Mouse (Mus musculus) limb, embryonic 14.5 days (tissue): Measurements from ENCODE around the gene Eva1c. TPM values are rescaled to one million over a fixed set of nuclear protein-coding genes. Genes with fewer than 3 reads are reported as not detected.

ENCODE experiments used
- ATAC-seq: fragments of 200-750 bp; cut with Nextera tagmentation; 2 replicates; pipeline ENCODE4 v1.8.0; 2017; ENCODE audit warnings: low read depth, moderate number of reproducible peaks, moderate TSS enrichment; ENCODE audit not compliant: low FRiP score
- DNase-seq: peaks from one replicate; pipeline ENCODE4 v3.0.0-alpha.2; 2015; ENCODE audit warnings: low spot score
- H3K27ac ChIP-seq: fragments of 300-500 bp; sonication (generic); replicated peaks from 2 replicates; pipeline ENCODE4 v1.5.1; 2014; ENCODE audit warnings: low read depth, mild to moderate bottlenecking, low read length, moderate library complexity, mixed read lengths
- H3K27me3 ChIP-seq: fragments of 300-500 bp; sonication (generic); 2 replicates; pipeline ENCODE4 v1.6.1; 2014; ENCODE audit warnings: low read length, mixed read lengths; ENCODE audit not compliant: control insufficient read depth, insufficient read depth
- H3K36me3 ChIP-seq: fragments of 300-500 bp; sonication (generic); 2 replicates; pipeline ENCODE4 v1.6.1; 2014; ENCODE audit warnings: mild to moderate bottlenecking, low read length, moderate library complexity, mixed read lengths; ENCODE audit not compliant: control insufficient read depth, insufficient read depth
- H3K4me1 ChIP-seq: fragments of 300-500 bp; sonication (generic); 2 replicates; pipeline ENCODE4 v1.6.1; 2014; ENCODE audit warnings: antibody characterized with exemption, low read length, mixed read lengths; ENCODE audit not compliant: control insufficient read depth, insufficient read depth
- H3K4me2 ChIP-seq: fragments of 300-500 bp; sonication (generic); replicated peaks from 2 replicates; pipeline ENCODE4 v1.6.1; 2014; ENCODE audit warnings: low read depth, mild to moderate bottlenecking, low read length, moderate library complexity; ENCODE audit not compliant: severe bottlenecking
- H3K4me3 ChIP-seq: fragments of 300-500 bp; sonication (generic); replicated peaks from 2 replicates; pipeline ENCODE4 v1.5.1; 2014; ENCODE audit warnings: low read length
- H3K9ac ChIP-seq: fragments of 300-500 bp; sonication (generic); 2 replicates; pipeline ENCODE4 v1.6.1; 2014; ENCODE audit warnings: mild to moderate bottlenecking, low read depth, low read length, moderate library complexity; ENCODE audit not compliant: severe bottlenecking
- H3K9me3 ChIP-seq: fragments of 300-500 bp; sonication (generic); 2 replicates; pipeline ENCODE4 v1.6.1; 2016; ENCODE audit warnings: low read length; ENCODE audit not compliant: control insufficient read depth
- POLR2A ChIP-seq: fragments of 200-500 bp; IDR thresholded peaks from 2 replicates; pipeline ENCODE4 v1.8.0; 2012; ENCODE audit warnings: inconsistent platforms, mild to moderate bottlenecking, moderate library complexity, borderline replicate concordance; ENCODE audit not compliant: insufficient read depth, insufficient read length; ENCODE audit errors: extremely low read depth
- WGBS: fragments of 180-500 bp; shearing (Covaris S2); extraction: QIAGEN DNeasy Blood & Tissue Kit; methylation state at CpG from one replicate; pipeline ENCODE4 v1.1.7; 2014; 5-methylcytosine and 5-hydroxymethylcytosine counted together
- polyA plus RNA-seq, 2 experiments: library from polyadenylated mRNA; depleted of rRNA in 1 of 2; stranded (reverse) in 1 of 2; unstranded in 1 of 2; fragments of >200 nt; fragmentation: Nextera tagmentation in 1 of 2; extraction: Ambion mirVana in 1 of 2; gene quantifications; 2 replicates each; pipeline versions ENCODE4 v1.2.1 to v1.2.3; 2012 to 2014

Gene Eva1c
- polyA plus RNA-seq, 2 experiments: 1.4 to 2.6 TPM

- Histone ChIP-seq H3K36me3 (no peaks in the 10 kb centered on the region), H3K4me1 (peaks cover 9% of the 10 kb centered on the region), H3K9me3 (no peaks in the 10 kb centered on the region), H3K4me2 (no peak overlapping the region), H3K27me3 (peaks cover 18% of the 10 kb centered on the region), H3K4me3 (no peak overlapping the region), H3K9ac (no peak overlapping the region), H3K27ac (no peak overlapping the region)
- no peak for TF ChIP-seq POLR2A
- DNase-seq (no peak), ATAC-seq (no peak)
- WGBS: 82% methylated on average over 5 of the region's 5 CpGs
Observed at GRCm38 (mm10) chr16:90826041-90826440, 478 bp upstream of the Eva1c start.

GRCm38 (mm10) chr16:90827498-90827897 is 979 bp downstream of the Eva1c start:
- no peaks in the 10 kb centered on the region for H3K9me3 ChIP-seq
- WGBS: 70% methylated on average over 9 of the region's 9 CpGs
- DNase-seq: no peak
- H3K4me3 ChIP-seq: no peak overlapping the region
- no peak overlapping the region for H3K27ac ChIP-seq
- no peak for TF ChIP-seq POLR2A
- H3K36me3 ChIP-seq: no peaks in the 10 kb centered on the region
- H3K27me3 ChIP-seq: peaks cover 21% of the 10 kb centered on the region
- H3K9ac ChIP-seq: no peak overlapping the region
- no peak for ATAC-seq
- H3K4me1 ChIP-seq: peaks cover 12% of the 10 kb centered on the region
- no peak overlapping the region for H3K4me2 ChIP-seq

- Histone ChIP-seq H3K4me1 (peaks cover 20% of the 10 kb centered on the region), H3K4me3 (no peak overlapping the region), H3K36me3 (no peaks in the 10 kb centered on the region), H3K4me2 (no peak overlapping the region), H3K9me3 (no peaks in the 10 kb centered on the region), H3K27me3 (peaks cover 21% of the 10 kb centered on the region), H3K9ac (no peak overlapping the region), H3K27ac (no peak overlapping the region)
- ATAC-seq (no peak), DNase-seq (no peak)
- 85% methylated on average over 7 of the region's 7 CpGs for WGBS
- no peak for TF ChIP-seq POLR2A
Observed at GRCm38 (mm10) chr16:90829136-90829535, 2.6 kb downstream of the Eva1c start.

- no peaks in the 10 kb centered on the region for H3K9me3 ChIP-seq
- H3K36me3 ChIP-seq: no peaks in the 10 kb centered on the region
- H3K9ac ChIP-seq: peak overlapping the region; percentile 45
- TF ChIP-seq POLR2A: no peak
- no peak overlapping the region for H3K27ac ChIP-seq
- H3K4me2 ChIP-seq: peak overlapping the region; percentile 99
- ATAC-seq: peak; percentile 38; the same call in 1 of the 2 replicates
- 2% methylated on average over 39 of the region's 45 CpGs for WGBS
- H3K4me3 ChIP-seq: peak overlapping the region; percentile 54
- H3K27me3 ChIP-seq: peaks cover 21% of the 10 kb centered on the region
- peak; percentile 77 for DNase-seq
- peaks cover 20% of the 10 kb centered on the region for H3K4me1 ChIP-seq
Observed at GRCm38 (mm10) chr16:90829894-90830685, 3.6 kb downstream of the Eva1c start.

GRCm38 (mm10) chr16:90830686-90831439 is 4.3 kb downstream of the Eva1c start:
- H3K27ac ChIP-seq: no peak overlapping the region
- no peak for TF ChIP-seq POLR2A
- peaks cover 20% of the 10 kb centered on the region for H3K4me1 ChIP-seq
- no peaks in the 10 kb centered on the region for H3K36me3 ChIP-seq
- H3K27me3 ChIP-seq: peaks cover 21% of the 10 kb centered on the region
- ATAC-seq: peak; percentile 37; the same call in 1 of the 2 replicates
- peak; percentile 31 for DNase-seq
- no peaks in the 10 kb centered on the region for H3K9me3 ChIP-seq
- H3K9ac ChIP-seq: peak overlapping the region; percentile 45
- WGBS: under 1% methylated on average over 53 of the region's 67 CpGs
- H3K4me3 ChIP-seq: peak overlapping the region; percentile 54
- H3K4me2 ChIP-seq: peak overlapping the region; percentile 99
